Mouse (Mus musculus) kidney, embryonic 15.5 days (tissue): ENCODE measurements around the gene Pm20d1. TPM values are rescaled to one million over a fixed set of nuclear protein-coding genes. Genes with fewer than 3 reads are reported as not detected.
"Not testable (repeated sequence)": the region's sequence is repeated elsewhere in the genome, so short reads cannot be mapped to it uniquely, and the experiment has no call there.

ENCODE experiments used
- ATAC-seq: fragments of 200-750 bp; cut with Nextera tagmentation; replicated peaks from 2 replicates; pipeline ENCODE4 v1.8.0; 2017; ENCODE audit warnings: moderate TSS enrichment; ENCODE audit not compliant: low FRiP score
- H3K27ac ChIP-seq: fragments of 300-500 bp; sonication (generic); 2 replicates; pipeline ENCODE4 v1.5.1; 2015; ENCODE audit warnings: mild to moderate bottlenecking, inconsistent platforms
- H3K27me3 ChIP-seq: fragments of 300-500 bp; sonication (generic); 2 replicates; pipeline ENCODE4 v1.6.1; 2015; ENCODE audit warnings: inconsistent platforms
- H3K36me3 ChIP-seq: fragments of 300-500 bp; sonication (generic); 2 replicates; pipeline ENCODE4 v1.6.1; 2015; ENCODE audit warnings: inconsistent platforms
- H3K4me1 ChIP-seq: fragments of 300-500 bp; sonication (generic); 2 replicates; pipeline ENCODE4 v1.6.1; 2015; ENCODE audit warnings: inconsistent platforms
- H3K4me2 ChIP-seq: fragments of 300-500 bp; sonication (generic); 2 replicates; pipeline ENCODE4 v1.6.1; 2015; ENCODE audit warnings: moderate library complexity, mild to moderate bottlenecking, inconsistent platforms
- H3K4me3 ChIP-seq: fragments of 300-500 bp; sonication (generic); replicated peaks from 2 replicates; pipeline ENCODE4 v1.5.1; 2015; ENCODE audit warnings: mild to moderate bottlenecking, inconsistent platforms
- H3K9ac ChIP-seq: fragments of 300-500 bp; sonication (generic); 2 replicates; pipeline ENCODE4 v1.6.1; 2015; ENCODE audit warnings: mild to moderate bottlenecking, inconsistent platforms
- H3K9me3 ChIP-seq: fragments of 300-500 bp; sonication (generic); replicated peaks from 2 replicates; pipeline ENCODE4 v1.6.1; 2016; ENCODE audit warnings: inconsistent platforms
- WGBS: fragments of 180-500 bp; shearing (Covaris S2); methylation state at CpG from one replicate; pipeline ENCODE4 v1.1.7; 2015; ENCODE audit warnings: mixed read lengths; 5-methylcytosine and 5-hydroxymethylcytosine counted together
- polyA plus RNA-seq: library from polyadenylated mRNA; unstranded; fragments of >200 nt; fragmentation: Nextera tagmentation; extraction: Ambion mirVana; gene quantifications from 2 replicates; pipeline ENCODE4 v1.2.1, GENCODE M21; 2015

Pm20d1 gene
- polyA plus RNA-seq, 1 experiment from 2014 or later = 2.3 TPM

GRCm38 (mm10) chr1:131802652-131803051 lies 5.5 kb downstream of the Pm20d1 start:
- ATAC-seq = no peak

DNA sequence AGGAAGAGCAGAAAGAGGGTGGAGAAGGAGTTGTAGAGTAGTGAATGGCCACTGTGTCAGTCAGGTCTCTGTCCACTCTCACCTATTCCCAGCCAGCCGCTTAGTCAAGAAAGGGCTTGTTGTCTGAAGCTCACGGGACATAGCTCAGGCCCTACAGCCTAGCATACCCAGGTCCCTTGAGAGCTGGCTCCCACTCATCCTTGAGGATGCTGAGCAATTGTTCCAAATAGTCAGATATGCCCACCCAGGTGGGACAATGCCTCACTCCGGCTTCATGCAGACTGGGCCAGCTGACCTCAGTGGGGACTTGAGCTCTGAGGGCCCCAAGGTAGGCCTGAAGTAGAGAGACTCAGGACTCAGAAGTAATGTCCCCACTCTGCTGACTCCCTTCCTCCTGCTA lies 7.0 kb downstream of the Pm20d1 start:
- no peak overlapping the region for H3K27ac ChIP-seq
- no peak overlapping the region for H3K4me3 ChIP-seq
- no peaks in the 10 kb centered on the region for H3K9me3 ChIP-seq
- no peaks in the 10 kb centered on the region for H3K27me3 ChIP-seq
- no peaks in the 10 kb centered on the region for H3K4me1 ChIP-seq
- H3K9ac ChIP-seq = no peak overlapping the region
- no peak for ATAC-seq
- WGBS = 91% methylated on average over 3 of the region's 3 CpGs
- no peak overlapping the region for H3K4me2 ChIP-seq
- H3K36me3 ChIP-seq = no peaks in the 10 kb centered on the region

More at GRCm38 (mm10) chr1:131802652-131803051, 5.5 kb downstream of the Pm20d1 start:
- WGBS = 86% methylated on average over 5 of the region's 5 CpGs
- Histone ChIP-seq H3K9me3 (no peaks in the 10 kb centered on the region), H3K27me3 (peaks cover 11% of the 10 kb centered on the region), H3K9ac (no peak overlapping the region), H3K36me3 (no peaks in the 10 kb centered on the region), H3K27ac (no peak overlapping the region), H3K4me2 (no peak overlapping the region), H3K4me1 (peaks cover 2% of the 10 kb centered on the region; the same call in 1 of the 2 replicates), H3K4me3 (no peak overlapping the region)

- Histone ChIP-seq H3K36me3 (no peaks in the 10 kb centered on the region), H3K4me3 (no peak overlapping the region), H3K4me2 (no peak overlapping the region), H3K27me3 (no peaks in the 10 kb centered on the region), H3K9me3 (no peaks in the 10 kb centered on the region), H3K9ac (no peak overlapping the region), H3K27ac (no peak overlapping the region), H3K4me1 (no peaks in the 10 kb centered on the region)
- 67% methylated on average over 1 of the region's 1 CpGs for WGBS
- no peak for ATAC-seq
Observed at GRCm38 (mm10) chr1:131808986-131809385, 11.8 kb downstream of the Pm20d1 start.

- Histone ChIP-seq H3K4me2 (no peak overlapping the region), H3K36me3 (no peaks in the 10 kb centered on the region), H3K9me3 (no peaks in the 10 kb centered on the region), H3K4me3 (no peak overlapping the region), H3K27me3 (no peaks in the 10 kb centered on the region), H3K9ac (no peak overlapping the region), H3K27ac (no peak overlapping the region), H3K4me1 (no peaks in the 10 kb centered on the region)
- ATAC-seq = no peak
- WGBS = 64% methylated on average over 2 of the region's 2 CpGs
Observed at GRCm38 (mm10) chr1:131809651-131810050, 12.5 kb downstream of the Pm20d1 start.

DNA sequence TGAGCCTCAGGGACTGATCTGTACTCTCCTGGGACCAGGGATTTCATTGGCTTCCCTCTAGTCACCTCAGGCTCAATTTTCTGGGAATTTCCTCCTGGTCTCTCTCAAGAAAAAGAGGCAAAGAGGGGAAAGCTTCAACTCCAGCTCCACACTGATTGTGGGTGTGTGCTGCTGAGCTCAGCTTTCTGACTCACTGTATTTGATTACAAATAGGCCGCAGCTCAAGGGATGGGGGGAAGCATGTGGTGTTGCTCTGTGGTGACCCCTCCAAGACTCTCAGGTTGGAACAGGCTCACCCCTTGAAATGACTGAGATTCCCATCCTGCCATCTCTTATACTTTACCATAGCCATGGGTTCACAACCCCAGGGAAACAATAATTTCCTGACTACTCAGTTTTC lies 14.2 kb downstream of the Pm20d1 start:
- Histone ChIP-seq H3K9ac (no peak overlapping the region), H3K36me3 (no peaks in the 10 kb centered on the region), H3K4me3 (no peak overlapping the region), H3K27me3 (no peaks in the 10 kb centered on the region), H3K27ac (no peak overlapping the region), H3K4me1 (no peaks in the 10 kb centered on the region), H3K9me3 (no peaks in the 10 kb centered on the region), H3K4me2 (no peak overlapping the region)
- 68% methylated on average over 1 of the region's 1 CpGs for WGBS
- no peak for ATAC-seq

DNA sequence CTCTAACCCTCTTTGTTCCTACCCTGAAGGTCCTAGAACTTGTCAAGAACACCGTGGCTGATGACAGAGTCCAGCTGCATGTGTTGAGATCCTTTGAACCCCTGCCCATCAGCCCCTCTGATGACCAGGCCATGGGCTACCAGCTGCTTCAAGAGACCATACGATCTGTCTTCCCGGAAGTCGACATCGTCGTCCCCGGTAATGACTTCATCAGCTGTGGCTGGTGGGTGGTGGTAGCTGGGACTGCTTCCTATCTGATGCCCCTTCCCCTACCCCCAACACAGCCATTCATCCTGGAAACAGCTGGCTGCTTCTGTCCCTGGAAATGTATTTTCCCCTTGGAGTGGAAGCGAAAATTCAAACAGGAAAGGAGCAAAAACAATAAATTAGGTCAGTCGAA lies 14.8 kb downstream of the Pm20d1 start:
- Histone ChIP-seq H3K36me3 (no peaks in the 10 kb centered on the region), H3K4me3 (no peak overlapping the region)
- 44% methylated on average over 9 of the region's 9 CpGs for WGBS

DNA sequence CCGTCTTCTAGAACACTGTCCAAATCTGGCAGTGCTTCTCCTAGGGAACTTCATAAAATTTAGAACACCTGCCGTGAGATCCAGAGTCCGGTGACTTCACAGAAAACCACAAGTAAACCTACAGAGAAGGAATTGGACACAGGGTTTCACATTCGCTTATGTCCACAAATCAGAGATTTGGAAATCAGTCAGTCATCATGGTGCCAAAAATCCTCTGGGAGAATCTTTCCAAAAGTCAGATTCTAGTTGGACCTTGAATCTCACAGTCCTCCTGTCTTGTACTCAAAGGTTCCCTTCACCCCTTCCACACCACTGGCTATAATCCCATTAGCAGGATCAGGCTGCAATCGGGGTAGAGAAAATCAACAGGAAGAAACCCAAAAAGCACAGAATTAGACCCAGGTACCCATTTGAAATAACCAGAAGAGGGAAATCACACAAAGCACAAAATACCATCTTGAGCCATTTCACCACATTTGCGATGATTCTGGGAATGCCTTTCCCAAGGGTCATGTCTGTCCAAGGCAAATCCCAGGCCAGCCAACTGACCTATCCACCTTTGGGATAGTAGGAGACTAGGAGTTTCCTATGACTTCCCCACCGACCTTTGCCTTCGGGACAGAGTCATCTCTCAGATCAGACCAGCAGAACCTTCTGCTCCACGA lies 15.6 kb downstream of the Pm20d1 start:
- Histone ChIP-seq H3K27me3 (no peaks in the 10 kb centered on the region), H3K9me3 (no peaks in the 10 kb centered on the region), H3K4me3 (no peak overlapping the region), H3K4me1 (no peaks in the 10 kb centered on the region), H3K36me3 (no peaks in the 10 kb centered on the region), H3K4me2 (no peak overlapping the region), H3K27ac (no peak overlapping the region), H3K9ac (no peak overlapping the region)
- 87% methylated on average over 9 of the region's 9 CpGs for WGBS
- ATAC-seq = no peak

More for the DNA sequence above, 14.8 kb downstream of the Pm20d1 start:
- H3K9ac ChIP-seq = no peak overlapping the region
- no peaks in the 10 kb centered on the region for H3K27me3 ChIP-seq
- H3K27ac ChIP-seq = no peak overlapping the region
- no peak for ATAC-seq
- H3K4me1 ChIP-seq = no peaks in the 10 kb centered on the region
- no peak overlapping the region for H3K4me2 ChIP-seq
- no peaks in the 10 kb centered on the region for H3K9me3 ChIP-seq

GRCm38 (mm10) chr1:131813731-131814130 lies 16.6 kb downstream of the Pm20d1 start:
- Histone ChIP-seq H3K27ac (no peak overlapping the region), H3K9ac (no peak overlapping the region), H3K4me1 (no peaks in the 10 kb centered on the region), H3K4me2 (no peak overlapping the region), H3K9me3 (no peaks in the 10 kb centered on the region), H3K27me3 (no peaks in the 10 kb centered on the region), H3K36me3 (no peaks in the 10 kb centered on the region), H3K4me3 (no peak overlapping the region)
- ATAC-seq = no peak
- 89% methylated on average over 4 of the region's 4 CpGs for WGBS

DNA sequence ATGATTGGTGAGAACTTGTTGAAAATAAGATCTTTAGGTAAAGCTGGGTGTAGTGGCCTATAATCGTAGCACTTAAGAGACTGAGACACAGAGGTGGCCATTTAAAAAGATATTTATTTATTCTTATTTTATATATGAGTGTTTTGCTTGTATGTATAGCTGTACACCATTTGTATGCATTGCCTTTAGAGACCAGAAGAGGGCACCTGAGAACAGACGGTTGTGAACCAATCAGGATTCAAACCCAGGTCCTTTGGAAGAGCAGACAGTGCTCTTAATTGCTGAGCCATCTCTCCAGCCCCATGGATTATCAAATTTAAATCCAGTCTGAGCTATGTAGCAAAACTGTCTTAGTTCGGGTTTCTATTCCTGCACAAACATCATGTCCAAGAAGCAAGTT lies 17.0 kb downstream of the Pm20d1 start:
- Histone ChIP-seq H3K9me3 (no peaks in the 10 kb centered on the region), H3K9ac (no peak overlapping the region), H3K27me3 (no peaks in the 10 kb centered on the region), H3K27ac (no peak overlapping the region), H3K36me3 (no peaks in the 10 kb centered on the region), H3K4me3 (no peak overlapping the region), H3K4me1 (no peaks in the 10 kb centered on the region), H3K4me2 (no peak overlapping the region)
- ATAC-seq = no peak
- 91% methylated on average over 3 of the region's 3 CpGs for WGBS

DNA sequence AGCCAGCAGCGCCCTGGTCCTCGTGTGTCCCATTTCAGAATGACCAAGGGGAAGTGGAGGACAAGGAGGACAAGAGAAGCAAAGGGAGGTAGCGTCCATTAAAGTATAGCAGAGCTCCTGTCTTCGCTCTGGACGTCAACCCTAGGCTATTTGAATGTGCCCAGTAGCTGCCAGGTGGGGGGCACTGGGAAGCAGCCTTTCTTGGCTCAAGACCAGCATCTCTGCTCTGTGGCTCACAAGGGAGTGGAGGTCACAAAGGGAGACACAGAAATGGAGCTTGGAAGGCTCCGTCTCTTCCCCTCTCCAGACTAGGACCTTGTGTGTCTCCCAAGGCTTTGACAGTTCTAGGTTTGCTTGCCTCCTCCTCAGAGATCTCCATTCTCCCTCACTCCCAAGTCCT lies 19.7 kb downstream of the Pm20d1 start:
- H3K9me3 ChIP-seq = no peaks in the 10 kb centered on the region
- no peaks in the 10 kb centered on the region for H3K36me3 ChIP-seq
- no peak overlapping the region for H3K27ac ChIP-seq
- H3K27me3 ChIP-seq = no peaks in the 10 kb centered on the region
- no peak overlapping the region for H3K4me3 ChIP-seq
- 84% methylated on average over 6 of the region's 6 CpGs for WGBS
- ATAC-seq = no peak
- H3K4me1 ChIP-seq = no peaks in the 10 kb centered on the region
- no peak overlapping the region for H3K4me2 ChIP-seq
- H3K9ac ChIP-seq = no peak overlapping the region

GRCm38 (mm10) chr1:131820353-131820752 lies 23.2 kb downstream of the Pm20d1 start:
- 81% methylated on average over 9 of the region's 9 CpGs for WGBS
- not testable (repeated sequence) for H3K27me3 ChIP-seq, H3K4me3 ChIP-seq, H3K9me3 ChIP-seq, H3K27ac ChIP-seq, H3K36me3 ChIP-seq, H3K4me2 ChIP-seq, ATAC-seq, H3K4me1 ChIP-seq, H3K9ac ChIP-seq

DNA sequence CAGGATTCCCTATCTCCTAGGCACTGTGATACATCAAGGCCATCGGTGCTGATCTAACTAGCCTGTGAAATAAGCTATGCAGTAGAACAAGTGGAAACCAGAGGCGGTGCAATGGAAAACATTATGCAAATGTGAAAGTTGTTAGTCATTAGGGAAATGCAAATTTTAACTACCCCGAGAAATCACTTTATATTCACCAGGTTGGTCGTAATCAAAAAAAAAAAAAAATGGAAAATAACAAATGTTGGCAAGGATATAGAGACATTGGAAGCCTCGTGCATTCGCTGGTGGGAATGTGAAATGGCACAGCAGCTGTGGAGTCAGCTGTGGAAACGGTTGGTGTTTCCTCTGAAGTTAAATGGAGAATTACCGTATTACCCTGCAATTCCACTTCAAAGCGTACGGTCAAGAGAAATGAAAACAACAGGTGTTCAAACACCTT lies 23.7 kb downstream of the Pm20d1 start:
- 76% methylated on average over 10 of the region's 10 CpGs for WGBS
- no peaks in the 10 kb centered on the region for H3K4me1 ChIP-seq
- no peak overlapping the region for H3K27ac ChIP-seq
- H3K27me3 ChIP-seq = no peaks in the 10 kb centered on the region
- H3K9ac ChIP-seq = no peak overlapping the region
- no peak overlapping the region for H3K4me3 ChIP-seq
- H3K9me3 ChIP-seq = no peaks in the 10 kb centered on the region
- H3K4me2 ChIP-seq = no peak overlapping the region
- ATAC-seq = no peak
- H3K36me3 ChIP-seq = no peaks in the 10 kb centered on the region

DNA sequence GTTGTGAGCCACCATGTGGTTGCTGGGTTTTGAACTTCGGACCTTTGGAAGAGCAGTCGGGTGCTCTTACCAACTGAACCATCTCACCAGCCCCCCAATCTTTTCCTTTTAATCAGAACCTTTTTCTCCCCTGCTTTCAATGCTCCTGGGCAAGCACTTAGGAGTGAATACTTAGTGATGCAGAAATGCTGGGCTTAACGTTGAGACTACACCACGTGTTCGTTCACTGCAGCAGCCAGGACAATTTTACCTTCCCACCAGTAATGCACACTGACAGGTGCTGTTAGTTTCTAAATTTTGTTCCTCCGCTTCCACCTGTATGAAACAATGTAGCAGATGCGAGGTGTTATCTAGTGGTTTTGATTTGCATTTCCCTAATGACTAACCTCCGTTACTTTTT lies 25.1 kb downstream of the Pm20d1 start:
- no peak overlapping the region for H3K9ac ChIP-seq
- ATAC-seq = no peak
- H3K36me3 ChIP-seq = no peaks in the 10 kb centered on the region
- H3K27me3 ChIP-seq = no peaks in the 10 kb centered on the region
- whole genome bisulfite sequencing = 76% methylated on average over 8 of the region's 8 CpGs
- no peak overlapping the region for H3K4me3 ChIP-seq
- 0 out of 2 replicates have a peak, but pooled peaks cover 5% of the 10 kb centered on the region for H3K4me1 ChIP-seq
- H3K9me3 ChIP-seq = no peaks in the 10 kb centered on the region
- H3K27ac ChIP-seq = no peak overlapping the region
- no peak overlapping the region for H3K4me2 ChIP-seq
